Mouse (Mus musculus) testis, adult 2 months (tissue): Measurements from ENCODE around the gene Pmf1.
"Not testable (repeated sequence)": the region's sequence is repeated elsewhere in the genome, so short reads cannot be mapped to it uniquely, and the experiment has no call there.

ENCODE experiments used
- CTCF ChIP-seq: fragments of 200-500 bp; IDR thresholded peaks from 2 replicates; pipeline ENCODE4 v1.5.1; 2012; ENCODE audit warnings: low read depth, mild to moderate bottlenecking, inconsistent platforms, low read length, moderate library complexity; ENCODE audit not compliant: control insufficient read depth, insufficient read depth, insufficient replicate concordance
- POLR2A ChIP-seq: fragments of 200-500 bp; IDR thresholded peaks from 2 replicates; pipeline ENCODE4 v1.6.1; 2012; ENCODE audit warnings: low read depth, mild to moderate bottlenecking, inconsistent platforms, low read length, moderate library complexity; ENCODE audit not compliant: control insufficient read depth

DNA sequence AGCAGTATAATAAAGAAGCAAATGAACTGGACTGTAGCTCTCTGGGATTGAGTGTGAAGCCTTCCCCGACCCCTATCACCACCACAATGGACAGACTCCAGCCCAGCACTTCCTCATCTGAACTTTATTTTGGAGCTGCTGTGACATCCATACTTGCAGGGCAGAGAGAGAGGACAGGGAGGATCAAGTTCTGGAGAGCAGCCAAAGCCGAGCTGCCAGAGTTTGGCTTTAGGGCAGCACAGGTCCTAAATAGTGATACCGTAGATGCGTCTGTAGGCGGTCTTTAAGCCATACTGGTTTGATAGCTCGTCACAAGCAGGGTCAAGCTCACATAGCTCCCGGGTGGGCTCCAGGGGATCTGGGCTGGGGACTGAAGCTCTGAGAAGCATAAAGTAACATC lies 41.6 kb downstream of the Pmf1 start:
- not testable (repeated sequence) for TF ChIP-seq CTCF, POLR2A
